Mouse (Mus musculus) embryo, embryonic 11 days (tissue): ENCODE results near the gene Cep89.

Source experiments
- DNase-seq: peaks from one replicate; pipeline ENCODE4 v3.0.0-alpha.2; 2015

Cep89 gene

DNA sequence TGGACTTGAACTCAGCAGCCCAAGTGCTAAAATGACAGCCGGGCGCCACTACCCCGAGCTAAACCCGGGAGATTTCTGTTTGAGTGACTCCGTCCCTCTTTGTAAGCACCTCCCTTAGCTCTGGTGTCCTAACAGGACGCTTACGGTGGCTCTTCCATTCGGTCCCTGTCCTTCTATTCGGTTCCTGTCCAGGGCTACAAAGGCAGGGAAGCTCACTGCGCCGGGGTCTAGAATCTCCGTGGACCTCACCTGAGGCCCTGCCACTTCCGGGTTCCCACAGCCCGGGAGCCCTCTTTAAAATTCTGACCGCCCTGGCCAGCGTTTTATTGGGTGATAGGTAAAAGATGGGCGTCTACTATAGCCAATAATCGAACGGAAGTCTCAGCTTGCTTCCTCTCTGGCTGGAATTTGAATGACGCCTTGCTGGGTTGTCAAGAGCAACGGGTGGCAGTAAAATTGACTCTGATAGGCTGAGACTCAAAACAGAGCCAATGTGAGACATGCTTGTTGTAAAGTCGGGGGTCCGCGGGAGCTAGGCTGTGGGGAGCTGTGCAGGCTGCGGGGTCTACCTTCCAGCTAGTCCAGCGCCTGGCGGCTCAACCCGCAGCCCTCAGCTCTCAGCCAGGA, at the start of gene Cep89, which contains the start of gene Faap24:
Gene Cep89 (plus strand): TSS at position 494 of the 627 bp plus-strand sequence.
Gene Faap24 (minus strand): TSS at position 295 of the 627 bp plus-strand sequence.
- peak; percentile 96 for DNase-seq

DNA sequence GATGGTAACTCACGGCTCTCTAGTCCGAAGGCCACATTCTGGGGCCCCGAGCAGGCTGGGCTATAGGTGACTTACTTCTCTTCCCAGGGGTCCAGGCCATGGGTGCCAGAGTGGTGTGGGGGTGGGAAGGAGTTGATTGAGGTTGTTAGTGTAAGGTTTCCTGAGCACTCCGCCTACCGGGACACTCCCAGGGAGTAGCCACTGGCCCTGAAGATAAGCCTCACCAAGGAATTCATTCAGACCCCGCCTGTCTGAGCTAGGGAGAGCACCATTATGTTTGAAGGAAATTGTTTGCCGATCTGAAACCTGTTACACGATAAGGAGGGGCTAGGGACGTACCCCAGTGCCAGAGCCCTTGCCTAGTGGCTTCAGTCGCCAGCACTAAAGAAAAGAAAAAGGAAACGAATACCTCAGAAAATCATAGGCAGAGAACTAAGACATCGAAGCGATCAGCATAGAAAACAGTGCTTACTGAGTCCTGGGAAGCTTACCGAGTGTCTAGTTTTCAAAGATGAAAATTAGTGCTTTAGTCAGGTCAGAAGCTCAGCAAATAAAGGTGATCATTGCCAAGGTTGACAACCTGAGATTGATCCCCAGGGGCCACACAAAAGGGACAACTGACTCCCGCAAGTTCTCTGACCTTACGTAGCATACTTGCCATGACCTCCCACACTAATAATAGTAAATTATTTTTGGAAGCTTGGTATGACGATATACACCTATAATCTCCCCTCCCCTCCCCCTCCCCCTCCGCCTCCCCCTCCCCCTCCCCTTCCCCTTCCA, 48.7 kb upstream of the Cep89 start:
- no peak for DNase-seq

DNA sequence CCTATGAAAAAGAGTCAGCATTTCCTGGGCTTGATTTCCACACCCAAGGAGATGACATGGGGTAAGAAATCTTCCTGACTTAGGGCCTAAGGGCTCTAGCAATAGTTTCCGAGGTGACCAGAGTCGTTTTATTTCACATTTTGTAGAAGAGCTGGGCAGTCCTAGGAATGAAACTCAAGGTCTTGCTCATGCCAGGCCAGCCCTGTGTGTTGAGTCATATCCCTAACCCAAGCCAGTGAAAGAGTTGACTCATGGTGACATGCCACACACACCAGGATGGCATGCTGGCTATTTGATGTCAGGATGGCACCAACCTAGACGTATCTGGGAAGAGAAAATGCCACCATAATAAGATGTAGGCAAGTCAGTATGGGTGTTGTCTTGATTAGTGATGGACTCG, 47.8 kb upstream of the Cep89 start:
- DNase-seq, result no peak

DNA sequence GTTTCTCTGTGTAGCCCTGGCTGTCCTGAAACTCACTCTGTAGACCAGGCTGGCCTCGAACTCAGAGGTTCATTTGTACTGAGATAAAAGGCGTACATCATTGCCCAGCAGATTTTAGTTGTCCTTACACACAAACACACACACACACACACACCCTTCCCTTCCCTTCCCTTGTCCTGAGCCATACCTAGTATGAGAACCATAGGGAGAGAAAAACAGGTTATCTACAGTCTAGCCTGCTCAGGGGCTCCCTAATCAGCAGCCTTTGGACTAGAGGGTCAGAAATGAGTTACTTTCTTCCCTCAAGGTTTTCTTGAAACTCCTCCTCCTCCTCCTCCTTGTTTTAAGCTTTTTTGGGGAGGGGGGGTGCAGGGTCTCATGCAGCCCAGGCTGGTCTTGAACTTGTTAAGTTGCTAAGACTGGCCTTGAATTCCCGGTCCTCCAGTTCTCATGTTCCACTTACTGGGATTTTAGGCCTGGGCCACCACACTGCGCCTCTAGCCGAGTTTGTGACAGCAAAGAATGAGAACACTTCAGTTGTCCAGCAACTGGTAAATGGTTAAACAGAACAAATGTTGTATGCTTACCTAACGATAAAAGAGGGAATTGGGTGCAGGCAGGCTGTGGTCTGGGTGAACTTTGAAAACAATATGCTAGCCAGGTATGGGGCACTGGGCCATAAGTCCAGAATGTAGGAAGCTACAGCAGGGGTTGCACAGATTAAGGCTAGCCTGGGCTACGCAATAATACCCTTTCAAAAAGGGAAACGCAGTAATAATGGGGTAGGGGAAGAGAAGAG, 46.8 kb upstream of the Cep89 start:
- DNase-seq, result no peak

DNA sequence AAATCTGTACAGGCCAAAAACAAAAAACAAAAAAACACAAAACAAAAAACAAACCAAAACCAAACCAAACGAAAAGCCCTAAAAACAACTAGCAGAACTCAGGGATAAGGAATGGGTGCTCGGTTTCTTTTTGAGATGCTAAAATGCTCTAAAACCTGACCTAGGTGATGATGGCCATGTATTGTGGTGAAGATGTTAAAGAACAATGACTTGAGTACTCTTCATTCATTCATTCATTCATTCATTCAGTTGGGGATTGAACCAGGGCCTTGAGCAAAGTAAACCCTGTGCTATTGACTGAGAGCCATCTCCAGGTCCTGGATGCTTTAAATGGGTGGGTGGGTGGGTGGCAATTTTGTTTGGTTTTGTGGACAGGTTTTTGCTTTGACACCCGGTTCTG, 45.7 kb upstream of the Cep89 start:
- DNase-seq, result no peak

DNA sequence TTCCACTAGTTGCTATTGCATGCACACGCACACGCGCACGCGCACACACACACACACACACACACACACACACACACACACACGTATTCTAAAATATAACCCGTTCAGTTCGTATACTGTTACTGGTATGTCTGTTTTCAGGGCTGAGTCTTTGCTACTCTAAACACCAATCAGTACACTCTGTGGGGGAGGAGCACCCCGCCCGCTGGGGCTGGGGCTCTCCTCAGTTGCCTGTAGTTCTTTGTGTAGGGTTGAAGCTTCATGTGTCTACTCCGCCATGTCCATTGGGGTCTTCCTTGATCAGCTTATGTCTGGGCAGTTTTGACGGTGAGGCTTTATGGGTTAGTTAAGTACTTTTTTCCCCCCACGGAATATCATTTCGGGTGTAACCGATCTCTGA, 43.5 kb upstream of the Cep89 start:
- DNase-seq, result no peak

DNA sequence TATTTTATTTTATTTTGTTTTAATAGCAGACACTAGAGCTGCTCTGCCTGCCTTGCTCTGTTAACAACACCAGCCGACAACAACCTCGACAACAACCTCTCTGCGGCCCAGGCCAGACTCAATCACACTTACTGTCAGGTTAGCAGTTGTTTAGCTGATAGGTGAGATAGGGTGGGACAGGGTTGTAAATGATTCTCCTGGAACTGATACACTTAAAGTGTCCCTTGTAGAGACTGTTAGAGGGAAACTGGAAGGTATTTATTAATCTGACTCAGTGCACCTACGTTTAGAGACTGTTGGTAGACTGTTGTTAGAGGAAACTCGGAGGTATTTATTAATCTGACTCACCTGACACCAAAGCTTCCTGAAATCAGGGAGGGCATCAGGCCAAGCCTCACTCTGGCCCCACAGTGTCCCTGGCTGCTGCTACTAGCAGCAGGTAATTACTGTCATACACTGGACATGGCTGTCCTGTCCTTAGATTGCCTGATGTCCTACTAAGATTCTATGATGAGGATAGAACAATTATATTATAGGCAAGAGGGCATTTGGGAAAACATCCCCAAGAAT, 41.4 kb upstream of the Cep89 start:
- no peak for DNase-seq

DNA sequence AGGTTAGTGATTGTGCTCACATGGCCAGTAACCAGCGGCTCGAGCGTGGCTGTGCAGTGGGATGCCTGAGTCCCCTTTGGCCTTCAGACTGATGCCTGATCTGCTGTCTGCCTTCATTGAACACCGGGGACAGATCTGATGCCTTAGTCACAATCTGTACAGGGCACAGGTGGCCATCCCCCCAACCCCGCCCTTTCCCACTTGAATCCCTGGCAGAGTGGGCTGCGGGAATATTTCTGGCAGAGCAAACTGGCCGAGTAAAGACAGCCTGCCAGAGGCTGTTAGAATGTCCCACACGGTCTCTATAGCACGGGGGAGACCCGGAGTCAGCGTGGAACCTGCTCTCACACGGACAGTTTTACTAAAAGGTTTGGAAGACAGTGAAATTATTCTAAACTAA, 39.2 kb upstream of the Cep89 start:
- no peak for DNase-seq

DNA sequence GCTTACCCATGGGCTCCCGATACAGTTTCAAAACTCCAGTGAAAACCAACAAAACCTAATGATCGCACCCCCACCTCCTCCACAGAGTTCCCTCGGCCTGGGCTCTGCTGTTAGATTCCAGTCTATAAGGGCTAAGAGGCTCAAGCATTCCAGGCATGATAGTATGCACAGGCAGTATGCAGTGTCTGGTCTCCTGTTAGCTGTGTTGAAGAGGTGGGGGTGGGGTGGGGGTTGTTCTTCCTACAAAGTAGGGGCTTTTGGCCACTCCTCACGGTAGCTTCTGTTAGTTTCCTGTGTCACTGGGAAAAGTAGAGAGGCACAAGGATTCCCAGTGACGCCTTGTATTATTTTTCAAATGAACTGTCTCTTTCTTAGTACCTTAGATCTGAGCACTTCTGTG, 34.6 kb upstream of the Cep89 start:
- no peak for DNase-seq

DNA sequence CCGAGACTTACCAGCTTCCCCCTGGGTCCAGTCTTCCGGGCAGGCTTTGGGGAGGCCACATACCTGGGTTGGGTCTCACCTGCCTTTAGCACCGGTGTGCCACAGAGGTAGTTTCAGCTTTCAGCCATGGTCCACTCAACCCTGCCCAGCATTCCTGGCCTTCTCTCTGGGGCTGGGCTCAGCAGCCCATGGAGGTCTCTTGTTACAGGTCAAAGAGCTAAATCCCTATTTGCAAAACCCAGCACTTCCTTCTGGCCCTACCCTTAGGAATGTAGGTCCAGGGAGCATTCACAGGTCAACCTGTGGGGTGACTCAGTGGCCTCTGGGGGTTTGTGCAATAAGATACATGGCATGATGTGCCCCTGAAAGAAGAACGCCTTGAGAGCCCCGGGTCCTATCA, 34.0 kb upstream of the Cep89 start:
- no peak for DNase-seq

DNA sequence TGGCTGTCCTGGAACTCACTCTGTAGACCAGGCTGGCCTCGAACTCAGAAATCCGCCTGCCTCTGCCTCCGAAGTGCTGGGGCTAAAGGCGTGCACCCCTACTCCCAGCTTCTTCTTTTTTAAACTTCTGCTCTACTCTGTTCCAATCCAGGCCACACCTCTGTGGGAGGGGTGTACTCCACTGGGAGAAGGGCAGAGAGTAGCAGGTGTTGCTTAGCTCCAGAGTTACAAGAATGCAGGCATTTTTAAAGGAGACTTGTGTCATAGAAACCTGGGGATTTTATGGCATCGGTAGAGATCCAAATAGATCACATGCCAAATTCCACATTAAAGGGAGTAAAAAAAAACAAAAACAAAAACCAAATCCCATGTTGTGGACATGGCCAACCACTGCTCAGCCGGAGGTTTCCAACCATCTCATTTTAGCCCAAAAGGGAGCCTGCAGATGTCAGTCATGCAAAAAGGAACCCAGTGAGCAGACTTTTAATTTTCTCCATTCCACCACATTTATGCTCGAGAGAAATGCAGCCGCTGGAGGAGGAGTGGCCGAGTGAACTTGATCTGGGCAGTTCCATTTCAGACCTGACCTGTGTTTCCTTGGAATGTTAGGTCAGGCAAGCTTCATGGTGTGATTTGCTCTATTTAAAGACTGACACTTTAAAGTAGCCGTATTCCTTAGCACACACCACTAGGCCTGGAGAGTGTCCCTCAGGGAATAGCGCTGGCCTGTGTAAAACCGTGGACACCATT, 31.5 kb upstream of the Cep89 start:
- DNase-seq, result peak; percentile 36

DNA sequence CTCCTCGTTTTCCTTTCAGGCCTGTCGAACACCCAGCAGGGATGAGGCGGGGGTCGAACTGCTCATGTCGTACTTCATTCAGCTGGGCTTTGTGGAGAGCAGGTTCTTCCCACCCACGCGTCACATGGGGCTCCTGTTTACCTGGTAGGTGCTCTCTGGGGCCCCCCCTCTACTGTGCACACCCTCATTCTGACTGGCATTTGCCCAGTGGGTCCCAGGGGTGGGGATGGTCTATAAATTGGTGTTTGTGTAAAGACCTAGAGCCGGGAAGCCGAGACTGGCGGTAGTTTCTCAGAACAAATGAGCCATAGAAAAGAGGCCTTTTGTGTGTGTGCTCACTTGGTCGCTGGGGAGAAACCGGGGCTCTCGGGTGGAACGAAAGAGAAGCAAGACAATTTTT, 25.7 kb upstream of the Cep89 start:
- peak; percentile 40 for DNase-seq

DNA sequence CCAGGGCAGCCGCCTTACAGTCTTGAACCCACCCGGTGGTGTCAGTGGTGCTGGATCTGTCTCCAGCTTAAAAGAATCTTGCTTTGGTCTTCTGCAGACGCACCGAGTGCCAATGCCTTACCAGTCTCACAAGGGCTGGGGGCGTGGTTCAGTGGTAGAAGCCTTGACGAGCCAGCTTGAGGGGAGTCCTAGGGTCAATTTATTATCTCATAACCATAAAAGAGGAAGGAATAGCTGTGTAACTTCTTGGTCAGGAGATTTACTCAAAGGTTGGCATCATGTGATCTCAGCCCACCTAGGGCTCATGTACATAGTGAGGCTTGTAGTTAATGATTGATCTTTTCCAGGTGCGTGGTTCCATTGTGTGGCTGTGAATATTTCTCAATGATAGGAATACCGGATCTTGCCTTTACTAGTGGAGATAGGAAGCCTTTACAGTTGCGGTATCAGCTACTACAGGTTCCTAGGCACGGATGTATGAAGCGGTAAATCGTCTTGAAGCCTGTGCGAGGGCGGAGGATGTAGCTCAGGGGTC, 24.3 kb upstream of the Cep89 start:
- DNase-seq, result no peak

DNA sequence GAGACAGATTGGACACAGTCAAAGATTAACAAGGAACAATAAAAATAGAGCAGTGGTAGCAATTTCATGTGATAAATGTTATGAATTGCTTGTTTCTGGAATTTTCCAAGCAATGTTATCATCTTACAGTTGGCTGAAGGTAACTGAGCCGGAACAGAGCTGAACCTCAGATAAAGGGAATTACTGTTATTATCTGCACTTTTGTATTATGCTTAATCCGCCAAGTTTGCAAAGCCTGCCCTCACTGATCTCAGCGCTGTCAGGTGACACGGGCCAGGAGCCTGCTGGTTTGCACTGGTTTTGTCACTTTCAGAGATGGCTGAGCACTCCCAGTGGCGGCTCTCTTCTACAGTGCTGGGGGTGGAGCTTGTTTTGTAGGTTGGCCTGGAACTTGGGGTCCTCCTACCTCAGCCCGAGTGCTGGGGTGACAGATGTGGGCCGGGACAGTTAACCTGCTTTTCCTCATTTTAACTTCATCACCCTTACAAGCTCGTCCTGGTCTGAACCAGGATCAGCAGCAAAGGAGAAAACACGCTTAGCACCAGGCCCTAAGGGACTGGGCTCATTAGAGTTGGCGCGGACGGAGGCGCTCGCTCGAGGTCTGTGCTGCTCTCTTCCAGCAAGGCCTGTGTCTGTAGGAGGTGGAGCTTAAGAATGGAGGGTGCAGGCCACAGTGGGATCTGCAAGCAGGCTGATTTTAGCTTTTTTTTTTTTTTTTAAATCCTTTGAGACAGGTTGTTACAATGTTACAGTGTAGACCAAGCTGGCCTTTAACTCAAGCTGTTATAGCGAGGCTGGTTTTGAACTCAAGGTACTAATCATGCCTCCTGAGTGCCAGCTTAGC, 23.5 kb upstream of the Cep89 start:
- no peak for DNase-seq

DNA sequence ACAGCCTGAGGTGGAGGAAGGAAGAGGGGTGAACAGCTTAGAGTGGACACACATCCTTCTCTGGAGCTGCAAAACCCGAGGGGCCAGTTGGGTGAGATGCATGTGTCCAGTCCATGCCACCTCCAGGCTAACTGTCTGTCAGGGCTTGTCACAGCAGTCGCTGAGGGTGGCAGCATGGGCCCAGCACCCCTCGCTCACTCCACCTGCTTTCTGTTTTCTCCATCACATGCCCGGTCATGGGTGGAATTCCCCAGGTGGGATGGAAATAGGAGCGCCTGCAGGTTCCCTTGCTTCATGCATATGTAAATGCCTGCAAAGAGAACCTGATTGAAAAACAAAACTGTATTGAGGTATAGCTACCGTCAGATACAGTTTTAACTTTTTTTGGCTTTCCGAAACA, 22.6 kb upstream of the Cep89 start:
- no peak for DNase-seq

DNA sequence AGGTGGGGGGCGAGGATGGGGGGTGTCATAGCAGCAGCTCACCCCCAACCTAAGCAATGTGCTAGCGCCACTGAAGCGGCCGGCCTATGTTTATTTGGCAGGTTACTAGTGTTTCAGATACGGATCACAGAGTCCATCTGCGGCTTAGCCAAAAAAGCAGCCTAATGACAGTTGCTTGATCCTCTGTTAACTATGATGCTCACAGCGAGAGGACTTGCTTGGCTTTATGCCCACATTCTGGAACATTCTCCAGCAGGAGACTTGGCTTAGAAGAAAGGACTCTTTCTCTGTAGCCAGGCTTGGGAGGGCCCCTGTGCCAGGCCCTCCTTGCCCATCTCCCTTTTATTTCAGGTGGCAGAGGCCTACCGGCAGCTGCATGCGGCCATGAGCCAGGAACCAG, 20.2 kb upstream of the Cep89 start:
- no peak for DNase-seq

DNA sequence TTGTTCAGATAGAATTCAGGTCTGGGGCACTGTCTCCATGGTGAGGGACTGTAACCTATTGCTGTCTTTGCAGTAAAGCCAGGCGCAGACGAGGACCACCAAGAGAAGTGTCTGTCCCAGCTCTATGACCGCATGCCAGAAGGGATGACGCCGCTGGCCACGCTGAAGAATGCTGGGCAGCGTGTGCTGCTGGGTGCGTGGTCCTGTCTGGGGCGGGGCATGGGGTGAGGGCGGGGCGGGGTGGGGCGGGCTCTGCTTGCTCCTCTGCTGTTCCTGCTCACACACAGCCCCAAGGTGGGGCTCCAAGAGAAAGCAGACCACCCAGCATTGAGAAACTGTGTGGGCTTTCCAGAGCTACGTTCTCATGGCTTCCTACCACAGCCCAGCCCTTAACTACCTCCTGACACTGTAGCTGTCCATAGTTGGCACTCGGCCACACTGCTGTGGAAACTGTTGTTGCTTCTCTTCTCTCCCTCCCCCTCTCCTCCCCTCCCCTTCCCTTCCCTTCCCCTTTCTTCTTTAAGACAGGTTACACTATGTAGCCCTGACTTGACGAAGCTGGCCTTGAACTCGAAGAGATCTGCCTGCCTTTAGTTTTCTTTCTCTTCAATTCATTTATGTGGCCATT, 17.2 kb upstream of the Cep89 start:
- no peak for DNase-seq

DNA sequence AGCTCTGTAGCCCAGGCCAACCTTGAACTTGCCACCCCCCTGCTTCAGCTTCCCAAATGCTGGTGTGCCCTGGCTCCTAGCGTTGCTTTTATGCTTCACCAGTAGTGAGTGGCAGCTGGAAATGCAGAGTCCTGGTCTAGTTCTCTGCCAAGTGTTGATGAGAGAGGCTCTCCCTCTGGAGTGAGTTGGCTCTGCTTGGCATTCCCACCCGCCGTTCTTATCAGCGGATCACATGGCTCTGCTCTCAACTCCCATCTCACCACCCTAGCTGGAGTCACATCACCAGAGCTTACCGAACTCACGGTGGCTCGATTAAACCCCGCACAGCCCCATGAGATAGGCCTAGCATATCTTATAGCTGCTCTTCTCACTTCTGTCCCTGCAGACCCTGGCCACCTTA, 16.5 kb upstream of the Cep89 start:
- no peak for DNase-seq

DNA sequence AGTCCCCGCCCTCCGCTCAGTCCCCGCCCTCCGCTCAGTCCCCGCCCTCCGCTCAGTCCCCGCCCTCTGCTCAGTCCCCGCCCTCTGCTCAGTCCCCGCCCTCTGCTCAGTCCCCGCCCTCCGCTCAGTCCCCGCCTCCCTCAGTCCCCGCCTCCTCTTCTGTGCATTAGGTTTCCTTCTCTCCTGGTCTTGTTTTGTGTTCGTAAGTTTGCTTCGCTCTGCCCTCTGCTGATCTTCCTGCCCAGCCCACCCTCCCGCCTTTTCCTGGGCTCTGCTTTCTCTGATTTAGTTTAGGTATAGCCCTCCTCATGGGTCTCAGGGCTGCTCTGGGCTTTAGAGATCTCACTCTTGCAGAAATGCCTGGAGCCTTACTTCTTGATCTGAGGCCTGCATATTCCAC, 15.0 kb upstream of the Cep89 start:
- no peak for DNase-seq

DNA sequence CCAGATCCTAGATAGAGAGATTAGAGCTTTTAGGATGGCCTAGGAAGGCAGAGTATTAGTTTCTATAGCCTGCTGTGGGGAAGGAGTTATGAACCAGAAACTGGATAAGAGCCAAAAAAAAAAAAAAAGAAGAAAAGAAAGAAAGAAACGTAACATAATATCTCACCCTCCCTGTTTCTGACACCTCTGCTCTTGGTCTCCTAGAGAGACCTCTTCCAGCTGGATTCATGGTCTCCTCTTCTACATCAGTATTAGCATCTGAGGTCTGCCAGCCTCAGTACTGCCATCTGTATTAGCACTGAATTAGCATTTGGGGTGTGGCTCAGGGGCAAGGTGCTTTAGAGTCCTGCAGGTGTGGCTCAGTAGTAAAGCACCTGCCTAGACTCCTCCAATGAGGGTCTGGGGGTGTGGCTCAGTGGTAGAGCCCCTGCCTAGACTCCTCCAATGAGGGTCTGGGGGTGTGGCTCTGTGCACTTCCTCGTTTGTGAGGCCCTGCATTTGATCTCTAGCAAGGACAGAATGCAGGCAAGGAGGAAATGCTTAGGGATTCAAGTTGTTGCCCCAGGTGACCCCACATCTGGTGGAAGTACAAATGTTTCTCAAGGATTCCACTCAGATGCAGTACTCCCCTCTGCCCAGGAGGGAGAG, 14.0 kb upstream of the Cep89 start:
- DNase-seq, result no peak
